Mouse (Mus musculus): ENCODE measurements around the gene Stk11.

The Stk11 gene

GRCm38 (mm10) chr10:80097275-80097674, 18.3 kb upstream of the Stk11 start:
- DNase-seq: no peak

GRCm38 (mm10) chr10:80098630-80099029, 17.0 kb upstream of the Stk11 start:
- DNase-seq: no peak

- no peak for DNase-seq
These were observed 14.6 kb upstream of the Stk11 start for GRCm38 (mm10) chr10:80100982-80101381.

GRCm38 (mm10) chr10:80102216-80102915, 13.2 kb upstream of the Stk11 start:
- peak; percentile 79 for DNase-seq

GRCm38 (mm10) chr10:80103032-80103431, 12.6 kb upstream of the Stk11 start:
- no peak for DNase-seq

DNA sequence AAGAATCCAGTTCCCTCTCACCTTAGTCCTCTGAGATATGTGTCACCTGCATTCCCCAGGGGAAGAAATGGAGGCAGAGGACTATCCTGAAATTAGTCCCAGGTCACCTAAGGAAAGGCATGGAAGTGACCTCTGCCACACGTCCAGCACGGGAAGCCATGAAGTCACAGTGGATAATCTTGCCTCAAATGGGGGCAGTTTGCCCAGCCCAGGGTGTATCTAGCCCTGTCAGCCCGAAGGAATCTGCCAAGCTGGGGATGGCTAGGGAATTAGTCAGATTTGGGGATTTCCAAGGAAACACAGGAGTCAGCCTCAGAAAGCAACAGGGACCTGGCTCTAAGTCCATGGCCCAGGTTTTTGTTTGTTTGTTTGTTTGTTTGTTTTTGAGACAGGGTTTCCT, 11.4 kb upstream of the Stk11 start:
- no peak for DNase-seq

DNA sequence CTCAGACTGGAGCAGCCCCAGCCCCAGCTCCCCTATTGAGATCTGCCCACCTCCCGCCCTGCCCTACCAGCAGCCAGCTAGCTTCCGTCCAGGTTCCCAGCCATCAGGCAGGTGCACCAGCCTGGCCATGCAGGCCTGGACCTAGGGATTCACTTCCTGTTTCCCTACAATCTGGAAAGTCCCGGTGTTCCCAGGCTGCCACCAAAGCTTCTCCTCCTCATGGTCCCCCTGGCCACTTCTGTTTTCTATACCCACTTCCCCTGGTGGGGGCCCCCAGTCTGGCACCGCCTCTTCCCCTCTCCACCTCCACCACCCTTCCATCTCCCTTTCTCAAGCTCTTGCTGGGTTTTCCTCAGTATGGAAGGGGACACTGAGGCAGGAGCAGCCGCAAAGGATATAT, 10.1 kb upstream of the Stk11 start, which contains the start of gene Sbno2:
Sbno2 (minus strand) TSS at position 112 of the 400 bp plus-strand sequence.
- DNase-seq: no peak

- DNase-seq: no peak
These were observed 9.7 kb upstream of the Stk11 start for GRCm38 (mm10) chr10:80105926-80106325.

- DNase-seq: no peak
These were observed 7.9 kb upstream of the Stk11 start for GRCm38 (mm10) chr10:80107678-80108077.

- peak; percentile 91 for DNase-seq
These were observed 990 bp upstream of the Stk11 start for GRCm38 (mm10) chr10:80114341-80115284.

GRCm38 (mm10) chr10:80115944-80116335, 337 bp downstream of the Stk11 start:
- no peak for DNase-seq

DNA sequence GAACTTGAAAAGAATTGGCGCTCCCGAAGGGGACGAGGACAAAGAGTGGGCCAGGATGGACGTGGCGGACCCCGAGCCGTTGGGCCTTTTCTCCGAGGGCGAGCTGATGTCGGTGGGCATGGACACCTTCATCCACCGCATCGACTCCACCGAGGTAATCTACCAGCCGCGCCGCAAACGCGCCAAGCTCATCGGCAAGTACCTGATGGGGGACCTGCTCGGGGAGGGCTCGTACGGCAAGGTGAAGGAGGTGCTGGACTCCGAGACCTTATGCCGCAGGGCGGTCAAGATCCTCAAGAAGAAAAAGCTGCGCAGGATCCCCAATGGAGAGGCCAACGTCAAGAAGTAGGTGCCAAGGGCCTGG, 942 bp downstream of the Stk11 start:
- DNase-seq: no peak

- no peak for DNase-seq
These were observed 1.5 kb downstream of the Stk11 start for GRCm38 (mm10) chr10:80116927-80117691.

DNA sequence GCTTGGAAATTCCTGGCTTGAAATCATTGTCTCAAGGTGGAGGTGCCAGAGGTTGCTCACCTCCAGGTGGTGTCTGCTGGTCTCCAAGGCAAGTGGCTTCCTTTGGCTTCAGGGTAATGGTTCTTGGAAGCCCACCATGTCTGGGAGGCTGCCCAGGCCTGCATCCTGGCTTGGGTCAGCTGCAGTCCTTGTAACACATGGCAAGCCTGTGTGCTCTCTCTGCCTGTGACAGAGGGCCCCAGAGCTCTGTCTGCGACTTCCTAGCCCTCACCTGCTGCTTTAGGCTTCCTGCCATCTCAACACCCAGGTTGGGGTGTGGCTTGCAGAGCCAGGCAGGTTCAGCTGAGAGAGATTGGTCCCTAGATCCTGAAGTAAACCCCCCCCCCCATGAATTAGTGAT, 2.1 kb downstream of the Stk11 start:
- no peak for DNase-seq

GRCm38 (mm10) chr10:80118552-80118951, 2.9 kb downstream of the Stk11 start:
- peak; percentile 23 for DNase-seq

- no peak for DNase-seq
These were observed 4.5 kb downstream of the Stk11 start for GRCm38 (mm10) chr10:80120146-80120545.

DNA sequence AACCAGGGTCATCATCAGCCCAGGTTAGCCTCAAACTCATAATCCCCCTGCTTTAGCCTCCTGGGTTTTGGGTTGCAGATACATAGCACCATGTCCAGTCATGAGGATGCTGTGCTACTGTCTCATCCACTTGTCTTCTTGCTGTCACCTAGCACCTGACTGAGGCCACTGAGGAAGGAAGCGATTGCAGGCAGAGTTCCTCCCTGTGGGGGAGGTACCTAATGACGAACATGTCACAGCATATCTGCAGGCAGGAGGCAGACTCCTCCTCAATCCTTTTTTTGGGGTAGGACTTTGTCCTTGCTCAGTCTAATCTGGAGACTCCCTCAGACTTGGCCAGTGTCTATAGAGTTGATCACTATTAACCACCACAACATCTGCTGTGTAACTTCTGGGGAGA, 6.0 kb downstream of the Stk11 start:
- no peak for DNase-seq

DNA sequence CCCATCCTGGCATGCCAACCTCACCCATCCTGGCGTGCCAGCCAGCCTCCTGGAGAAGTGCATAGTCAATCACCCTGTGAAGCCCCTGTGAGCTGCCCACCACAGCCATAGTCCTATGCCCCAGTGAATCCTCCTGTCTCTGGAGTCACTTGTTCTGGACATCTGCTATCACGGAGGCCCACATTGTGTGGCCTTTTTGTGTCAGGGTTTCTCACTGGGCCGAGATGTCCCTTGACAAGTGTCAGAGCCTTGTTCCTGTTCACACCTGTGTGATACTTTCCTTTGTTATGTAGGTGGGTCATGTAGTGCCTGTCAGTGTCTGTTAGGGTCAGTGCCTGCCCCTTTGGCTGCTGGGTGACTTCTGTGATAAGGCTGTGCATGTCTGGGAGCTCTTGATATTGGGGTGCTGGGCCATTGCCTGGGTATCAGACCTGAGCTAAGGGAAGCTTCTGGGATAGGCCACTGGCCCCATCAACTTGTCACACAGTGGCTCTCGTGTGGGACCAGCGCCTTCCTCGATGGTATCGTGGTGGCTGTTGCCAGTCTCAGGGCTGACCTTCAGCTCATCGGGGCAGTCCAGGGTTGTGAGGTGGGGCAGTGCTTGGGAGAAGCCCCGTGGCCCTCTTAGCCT, 8.4 kb downstream of the Stk11 start:
- DNase-seq: no peak

GRCm38 (mm10) chr10:80127920-80128319, 12.3 kb downstream of the Stk11 start:
- no peak for DNase-seq

GRCm38 (mm10) chr10:80129846-80130245, 14.2 kb downstream of the Stk11 start:
- no peak for DNase-seq

GRCm38 (mm10) chr10:80130403-80131031, 14.9 kb downstream of the Stk11 start:
- peak; percentile 14 for DNase-seq

- peak; percentile 72 for DNase-seq
These were observed 15.8 kb downstream of the Stk11 start for GRCm38 (mm10) chr10:80131316-80131951.
